Mouse (Mus musculus) small intestine, adult 2 months (tissue): ENCODE measurements at regions not wholly inside any gene's neighbourhood (a gene's known extent, or its start where the extent isn't known, plus 50 kb on each side); places are given as distances from the start of the nearest gene placed in this dataset.

Experiments
- CTCF ChIP-seq: fragments of 200-500 bp; IDR thresholded peaks from 2 replicates; pipeline ENCODE4 v1.5.1; 2012; ENCODE audit warnings: low read depth, mild to moderate bottlenecking, control low read depth, inconsistent platforms, low read length, moderate library complexity, mixed read lengths; ENCODE audit not compliant: insufficient replicate concordance, insufficient read length; ENCODE audit errors: extremely low read depth
- POLR2A ChIP-seq: fragments of 200-500 bp; IDR thresholded peaks from 2 replicates; pipeline ENCODE4 v1.6.1; 2012; ENCODE audit warnings: low read depth, mild to moderate bottlenecking, control low read depth, inconsistent platforms, low read length, moderate library complexity

- TF ChIP-seq CTCF (no peak), POLR2A (no peak)
These were observed 391.1 kb upstream of the Xrcc4 start for GRCm38 (mm10) chr13:90480484-90480883.
